Mouse (Mus musculus) spleen, adult 2 months (tissue): ENCODE results near the gene Riiad1. TPM values are rescaled to one million over a fixed set of nuclear protein-coding genes. Genes with fewer than 3 reads are reported as not detected.

ENCODE experiments used
- DNase-seq, 2 experiments: peaks; one replicate each; pipeline versions ENCODE4 v3.0.0 to v3.0.0-alpha.2; 2012 to 2021; ENCODE audit warnings: low spot score in 2 of 2, low read depth in 1 of 2
- H3K27ac ChIP-seq: fragments of 200-500 bp; 2 replicates; pipeline ENCODE4 v1.5.1; 2012; ENCODE audit warnings: low read length, inconsistent platforms; ENCODE audit not compliant: insufficient read depth
- H3K27me3 ChIP-seq: fragments of 200-500 bp; 2 replicates; pipeline ENCODE4 v1.6.1; 2012; ENCODE audit warnings: mild to moderate bottlenecking, moderate library complexity, low read length, inconsistent platforms; ENCODE audit not compliant: control insufficient read depth, insufficient read depth
- H3K36me3 ChIP-seq: fragments of 200-500 bp; 2 replicates; pipeline ENCODE4 v1.6.1; 2012; ENCODE audit warnings: mild to moderate bottlenecking, low read length, inconsistent platforms; ENCODE audit not compliant: control insufficient read depth, insufficient read depth
- H3K4me1 ChIP-seq: fragments of 200-500 bp; 2 replicates; pipeline ENCODE4 v1.6.1; 2011; ENCODE audit warnings: inconsistent platforms; ENCODE audit not compliant: control insufficient read depth, insufficient read depth, insufficient read length
- H3K4me3 ChIP-seq: fragments of 200-500 bp; 2 replicates; pipeline ENCODE4 v1.5.1; 2011; ENCODE audit warnings: mild to moderate bottlenecking, inconsistent platforms; ENCODE audit not compliant: insufficient read depth, insufficient read length; ENCODE audit errors: extremely low read depth
- CTCF ChIP-seq: fragments of 200-500 bp; IDR thresholded peaks from 2 replicates; pipeline ENCODE4 v1.5.1; 2011; ENCODE audit warnings: mild to moderate bottlenecking, inconsistent platforms; ENCODE audit not compliant: insufficient read depth, insufficient read length, insufficient replicate concordance; ENCODE audit errors: extremely low read depth
- POLR2A ChIP-seq: fragments of 200-500 bp; IDR thresholded peaks from 2 replicates; pipeline ENCODE4 v1.6.1; 2011; ENCODE audit warnings: low read depth, low read length, inconsistent platforms
- WGBS: fragments of 180-500 bp; shearing (Covaris S2); methylation state at CpG from one replicate; pipeline ENCODE4 v1.1.7; 2018; 5-methylcytosine and 5-hydroxymethylcytosine counted together
- polyA plus RNA-seq: library from polyadenylated mRNA; depleted of rRNA; stranded (reverse); fragments of >200 nt; gene quantifications from 2 replicates; pipeline ENCODE4 v1.2.3, GENCODE M21; 2012; rRNA removed

The Riiad1 gene
- polyA plus RNA-seq, result 0.25 TPM in 1 of 2 replicates, not detected in the other

GRCm38 (mm10) chr3:94480291-94480884 is at the start of gene Riiad1:
Gene Riiad1 (minus strand): TSS chr3:94480341.
- DNase-seq, result no peak
- no peak within 1 kb of the TSS for H3K27ac ChIP-seq
- WGBS, result 31% methylated on average over 16 of the region's 16 CpGs
- H3K36me3 ChIP-seq, result no peaks in the 10 kb centered on the region
- peaks cover 2% of the 10 kb centered on the region for H3K27me3 ChIP-seq
- no peak within 1 kb of the TSS for H3K4me3 ChIP-seq
- no peaks in the 10 kb centered on the region for H3K4me1 ChIP-seq
- TF ChIP-seq CTCF (no peak), POLR2A (no peak)

GRCm38 (mm10) chr3:94526731-94527130 is 46.6 kb upstream of the Riiad1 start:
- H3K27ac ChIP-seq, result no peak overlapping the region
- no peak for DNase-seq
- H3K4me1 ChIP-seq, result no peaks in the 10 kb centered on the region
- H3K36me3 ChIP-seq, result peaks cover 14% of the 10 kb centered on the region; the same call in 1 of the 2 replicates
- TF ChIP-seq POLR2A (no peak), CTCF (no peak)
- no peaks in the 10 kb centered on the region for H3K27me3 ChIP-seq
- no peak overlapping the region for H3K4me3 ChIP-seq
- 96% methylated on average over 2 of the region's 2 CpGs for WGBS

GRCm38 (mm10) chr3:94506664-94507063 is 26.5 kb upstream of the Riiad1 start:
- no peak for DNase-seq

GRCm38 (mm10) chr3:94502243-94502642 is 22.1 kb upstream of the Riiad1 start:
- WGBS, result 95% methylated on average over 3 of the region's 3 CpGs
- Histone ChIP-seq H3K27ac (no peak overlapping the region), H3K36me3 (peaks cover 13% of the 10 kb centered on the region), H3K4me1 (no peaks in the 10 kb centered on the region), H3K27me3 (no peaks in the 10 kb centered on the region), H3K4me3 (no peak overlapping the region)
- DNase-seq, result no peak
- no peak for TF ChIP-seq CTCF

More at GRCm38 (mm10) chr3:94506664-94507063, 26.5 kb upstream of the Riiad1 start:
- TF ChIP-seq CTCF (no peak), POLR2A (no peak)
- Histone ChIP-seq H3K27ac (no peak overlapping the region), H3K4me3 (no peak overlapping the region), H3K36me3 (peaks cover 11% of the 10 kb centered on the region), H3K27me3 (no peaks in the 10 kb centered on the region), H3K4me1 (no peaks in the 10 kb centered on the region)
- 98% methylated on average over 1 of the region's 1 CpGs for WGBS

GRCm38 (mm10) chr3:94497162-94497561 is 17.0 kb upstream of the Riiad1 start:
- H3K36me3 ChIP-seq, result peaks cover 15% of the 10 kb centered on the region
- no peak overlapping the region for H3K27ac ChIP-seq
- no peaks in the 10 kb centered on the region for H3K27me3 ChIP-seq
- no peaks in the 10 kb centered on the region for H3K4me1 ChIP-seq
- WGBS, result 90% methylated on average over 4 of the region's 4 CpGs
- DNase-seq, result no peak
- TF ChIP-seq CTCF (no peak), POLR2A (no peak)
- no peak overlapping the region for H3K4me3 ChIP-seq

GRCm38 (mm10) chr3:94487581-94487980 is 7.4 kb upstream of the Riiad1 start:
- Histone ChIP-seq H3K4me3 (no peak overlapping the region), H3K27ac (no peak overlapping the region), H3K4me1 (no peaks in the 10 kb centered on the region), H3K36me3 (no peaks in the 10 kb centered on the region), H3K27me3 (no peaks in the 10 kb centered on the region)
- WGBS, result 78% methylated on average over 6 of the region's 6 CpGs
- DNase-seq, result no peak
- TF ChIP-seq POLR2A (no peak), CTCF (no peak)

GRCm38 (mm10) chr3:94485922-94486321 is 5.8 kb upstream of the Riiad1 start:
- Histone ChIP-seq H3K4me3 (no peak overlapping the region), H3K4me1 (no peaks in the 10 kb centered on the region), H3K27ac (no peak overlapping the region), H3K27me3 (no peaks in the 10 kb centered on the region), H3K36me3 (no peaks in the 10 kb centered on the region)
- DNase-seq, result no peak
- no peak for TF ChIP-seq POLR2A
- TF ChIP-seq CTCF, result no peak
- 86% methylated on average over 7 of the region's 7 CpGs for WGBS
